Mouse (Mus musculus) C2C12 (cell line): ENCODE results near the gene C2cd2.

ENCODE experiments used
- CTCF ChIP-seq: IDR thresholded peaks from one replicate; pipeline ENCODE4 v1.5.1; 2011; ENCODE audit not compliant: control insufficient read depth, insufficient read depth, insufficient read length
- FOSL1 ChIP-seq: IDR thresholded peaks from one replicate; pipeline ENCODE4 v1.8.0; 2011; ENCODE audit warnings: mild to moderate bottlenecking, low read length; ENCODE audit not compliant: poor library complexity, insufficient read depth, severe bottlenecking
- MAX ChIP-seq: IDR thresholded peaks from one replicate; pipeline ENCODE4 v1.6.1; 2011; ENCODE audit warnings: mild to moderate bottlenecking, control low read depth
- MYOG ChIP-seq: IDR thresholded peaks from one replicate; pipeline ENCODE4 v1.6.1; 2011; ENCODE audit not compliant: control insufficient read depth, insufficient read length; ENCODE audit errors: extremely low read depth
- USF1 ChIP-seq: IDR thresholded peaks from one replicate; pipeline ENCODE4 v1.6.1; 2011; ENCODE audit warnings: low read depth, mild to moderate bottlenecking, control low read depth, moderate library complexity

DNA sequence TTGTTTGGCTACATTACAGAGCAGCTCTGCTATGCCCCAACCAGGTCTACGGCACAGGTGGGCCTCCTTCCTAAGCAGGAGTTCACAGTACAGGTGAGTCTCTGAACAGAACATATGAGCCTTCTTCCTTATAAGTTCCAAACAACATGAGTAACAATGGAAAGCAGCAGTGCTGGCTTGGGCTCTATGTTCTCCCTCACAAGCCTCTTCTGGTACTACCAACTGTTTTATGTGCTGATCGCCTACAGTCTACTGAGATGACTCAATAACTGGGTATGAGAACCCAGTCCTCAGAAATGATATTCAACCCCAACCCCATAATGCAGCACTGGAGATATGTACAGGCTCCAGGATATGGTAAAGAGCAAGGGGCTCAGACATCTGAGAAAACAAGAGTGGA is 148.3 kb downstream of the C2cd2 start:
- TF ChIP-seq CTCF (no peak), USF1 (no peak), FOSL1 (no peak), MAX (no peak), MYOG (no peak)
